ENCODE assay signal across 9 mouse cellular contexts in the genomic region with DNA sequence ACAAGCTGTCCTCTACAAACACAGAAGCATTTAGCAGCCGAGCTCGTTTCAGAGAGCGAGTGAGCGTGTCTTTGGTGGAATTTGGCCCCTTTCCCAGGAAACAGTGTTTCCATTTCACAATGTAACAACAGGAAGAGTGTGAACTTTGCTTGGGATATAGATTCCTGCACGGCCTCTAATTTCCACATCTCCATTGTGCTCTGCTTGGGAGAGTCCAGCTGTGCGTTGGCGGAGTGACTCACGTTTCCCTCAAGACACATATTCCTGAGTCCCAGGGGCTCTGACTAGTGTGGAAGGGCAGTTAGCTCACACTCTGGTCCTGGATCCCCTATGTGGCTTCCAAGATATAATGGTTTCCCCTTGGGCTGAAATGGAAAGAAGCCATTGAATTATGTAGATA. TPM values are rescaled to one million over a fixed set of nuclear protein-coding genes. Genes with fewer than 3 reads are reported as not detected.
A peak's percentile ranks its signal among the peaks of the same experiment; 100 is the strongest.
DNase-seq lines count a peak whose midpoint lies in the region; ATAC-seq and TF ChIP-seq lines count a peak whose summit lies in the region.
"Had no signal": no experiment of that assay in that cellular context is flagged by ENCODE, and none has a peak within 500 bp of the region (broad histone marks: within the 10 kb centered on the region; RNA-seq: fewer than 3 reads in every experiment).

No protein-coding gene starts in this region.

- peak overlapping the region; percentile 83 for H3K27ac ChIP-seq in heart, embryonic 15.5 days
- peak overlapping the region; percentile 73 for H3K27ac ChIP-seq in liver, embryonic 15.5 days (replicated peaks)
- H3K27ac ChIP-seq: macrophage had no signal

- no peak overlapping the region for H3ac ChIP-seq in C2C12 (ENCODE audit: control insufficient read depth, insufficient read length, low read depth)

- peak; percentile 44 for DNase-seq in adrenal gland, adult 2 months
- DNase-seq in adrenal gland, adult 8-10 months: no peak
- no peak for DNase-seq in cerebellum, postnatal 14 days
- DNase-seq in frontal cortex, postnatal 14 days (ENCODE audit: low spot score in 2 of 2): no peak
- no peak for DNase-seq in layer of hippocampus, postnatal 25 days (ENCODE audit: extremely low spot score in 1 of 2, low spot score in 1 of 2)

- H3K79me2 ChIP-seq in C2C12 (ENCODE audit: control insufficient read depth, insufficient read depth): no peaks in the 10 kb centered on the region

- H3K79me3 ChIP-seq in C2C12 (ENCODE audit: low read depth): no peaks in the 10 kb centered on the region

- H3K4me1 ChIP-seq in heart, embryonic 15.5 days (replicated peaks): peaks cover 41% of the 10 kb centered on the region
- peaks cover 23% of the 10 kb centered on the region for H3K4me1 ChIP-seq in liver, embryonic 15.5 days (replicated peaks)

- no peak overlapping the region for H3K4me2 ChIP-seq in heart, embryonic 15.5 days
- no peak overlapping the region for H3K4me2 ChIP-seq in liver, embryonic 15.5 days

- H3K9me3 ChIP-seq in heart, embryonic 15.5 days (replicated peaks): no peaks in the 10 kb centered on the region
- H3K9me3 ChIP-seq in liver, embryonic 15.5 days (replicated peaks): no peaks in the 10 kb centered on the region

- WGBS in heart, embryonic 15.5 days: 31% methylated on average over 8 of the region's 8 CpGs
- WGBS in liver, embryonic 15.5 days (ENCODE audit: insufficient replicate concordance): 51% methylated on average over 8 of the region's 8 CpGs

- TF ChIP-seq CTCF in C2C12 (IDR thresholded peaks at IDR 0.05; ENCODE audit: control insufficient read depth, insufficient read depth, insufficient read length): no peak

- no peak overlapping the region for H3K9ac ChIP-seq in heart, embryonic 15.5 days
- H3K9ac ChIP-seq in liver, embryonic 15.5 days: no peak overlapping the region

- H3K36me3 ChIP-seq in C2C12 (ENCODE audit: control insufficient read depth, insufficient read depth): no peaks in the 10 kb centered on the region
- no peaks in the 10 kb centered on the region for H3K36me3 ChIP-seq in heart, embryonic 15.5 days
- H3K36me3 ChIP-seq in liver, embryonic 15.5 days (replicated peaks): no peaks in the 10 kb centered on the region

- peak; percentile 79 for ATAC-seq in heart, embryonic 15.5 days (replicated peaks; ENCODE audit: insufficient number of reproducible peaks, insufficient read depth, low FRiP score, low read depth)
- ATAC-seq in liver, embryonic 15.5 days (ENCODE audit: insufficient read depth): 0 out of 2 replicates have a peak, but pooled peaks have one; percentile 49

- H3K4me3 ChIP-seq in C2C12 (ENCODE audit: insufficient read depth, poor library complexity, severe bottlenecking): no peak overlapping the region
- H3K4me3 ChIP-seq in heart, embryonic 15.5 days: no peak overlapping the region
- H3K4me3 ChIP-seq in liver, embryonic 15.5 days (replicated peaks): no peak overlapping the region

- no peaks in the 10 kb centered on the region for H3K27me3 ChIP-seq in C2C12 (ENCODE audit: control insufficient read depth, insufficient read depth, insufficient read length)
- no peaks in the 10 kb centered on the region for H3K27me3 ChIP-seq in heart, embryonic 15.5 days
- H3K27me3 ChIP-seq in liver, embryonic 15.5 days: peaks cover 24% of the 10 kb centered on the region

TF ChIP-seq in C2C12, 6 proteins besides CTCF, POLR2A, EP300 and RAD21:
- TF ChIP-seq FOSL1 (IDR thresholded peaks at IDR 0.05; ENCODE audit: insufficient read depth, low read length, poor library complexity, severe bottlenecking) (peak; percentile 81), USF1 (IDR thresholded peaks at IDR 0.05; ENCODE audit: low read depth) (no peak), MYOG (IDR thresholded peaks at IDR 0.05; ENCODE audit: control insufficient read depth, extremely low read depth, insufficient read length) (no peak), MAX (IDR thresholded peaks at IDR 0.05) (peak; percentile 61), MYOD1 (IDR thresholded peaks at IDR 0.05; ENCODE audit: control insufficient read depth, insufficient read length, low read depth) (peak; percentile 68), CEBPB (IDR thresholded peaks at IDR 0.05; ENCODE audit: low read depth) (peak; percentile 90)
TF ChIP-seq in C2C12: peak in this region for 4.

RNA-seq across cellular contexts. Expression of a gene that starts 9.2 kb away (rescaled TPM):
- 100 to 1,000 TPM; 236 to 425 TPM for total RNA-seq in adrenal gland, adult 2 months (2021)
- polyA plus RNA-seq in adrenal gland, adult 2 months (2012; rRNA removed): 193 and 219 TPM in 2 replicates
- total RNA-seq in adrenal gland, adult 8-10 months (2022): 100 to 1,000 TPM; 321 to 363 (median 344) TPM
- 418 TPM for polyA plus RNA-seq in C2C12 (2012; fragmentation: generic; extraction: Trizol)
- 429 and 457 TPM in 2 replicates for polyA plus RNA-seq in heart, embryonic 15.5 days (2015; fragmentation: Nextera tagmentation; extraction: Ambion mirVana)
- 26.9 and 28.1 TPM in 2 replicates for polyA plus RNA-seq in liver, embryonic 15.5 days (2015; fragmentation: Nextera tagmentation; extraction: Ambion mirVana)
- 10 to 100 TPM; 14.2 to 15.8 TPM for total RNA-seq in layer of hippocampus, postnatal 25 days (2021)

RNA-seq across cellular contexts. Expression of a gene that starts 29.4 kb away (rescaled TPM):
- total RNA-seq in adrenal gland, adult 2 months (2021): 100 to 1,000 TPM; 116 to 159 TPM
- 77.9 and 98.0 TPM in 2 replicates for polyA plus RNA-seq in adrenal gland, adult 2 months (2012; rRNA removed)
- total RNA-seq in adrenal gland, adult 8-10 months (2022): 100 to 1,000 TPM; 155 to 222 (median 186) TPM
- polyA plus RNA-seq in C2C12 (2012; fragmentation: generic; extraction: Trizol): 22.8 TPM
- polyA plus RNA-seq in heart, embryonic 15.5 days (2015; fragmentation: Nextera tagmentation; extraction: Ambion mirVana): 54.1 and 54.4 TPM in 2 replicates
- polyA plus RNA-seq in liver, embryonic 15.5 days (2015; fragmentation: Nextera tagmentation; extraction: Ambion mirVana): 45.3 and 47.1 TPM in 2 replicates
- 100 to 1,000 TPM; 446 to 454 TPM for total RNA-seq in layer of hippocampus, postnatal 25 days (2021)

RNA-seq across cellular contexts. Expression of a gene that starts 40.5 kb away (rescaled TPM):
- total RNA-seq in adrenal gland, adult 2 months (2021): 10 to 100 TPM; 76.6 to 79.4 TPM
- 45.4 and 54.9 TPM in 2 replicates for polyA plus RNA-seq in adrenal gland, adult 2 months (2012; rRNA removed)
- total RNA-seq in adrenal gland, adult 8-10 months (2022): 100 to 1,000 TPM in 1 of 4 experiments, 10 to 100 TPM in 3; 84.0 to 116 (median 95.7) TPM
- polyA plus RNA-seq in C2C12 (2012; fragmentation: generic; extraction: Trizol): 36.1 TPM
- 50.6 and 60.8 TPM in 2 replicates for polyA plus RNA-seq in heart, embryonic 15.5 days (2015; fragmentation: Nextera tagmentation; extraction: Ambion mirVana)
- 35.5 and 40.0 TPM in 2 replicates for polyA plus RNA-seq in liver, embryonic 15.5 days (2015; fragmentation: Nextera tagmentation; extraction: Ambion mirVana)
- 10 to 100 TPM; 32.9 to 34.4 TPM for total RNA-seq in layer of hippocampus, postnatal 25 days (2021)
